Mouse (Mus musculus): ENCODE results near the gene Hyal2. TPM values are rescaled to one million over a fixed set of nuclear protein-coding genes. Genes with fewer than 3 reads are reported as not detected.

Gene Hyal2
- polyA plus RNA-seq, 1 experiment from 2014 or later, result 154 TPM

- WGBS, result 82% methylated on average over 12 of the region's 12 CpGs
- Histone ChIP-seq H3K27me3 (replicated peaks; ENCODE audit: low read depth, poor library complexity, severe bottlenecking) (peaks cover 30% of the 10 kb centered on the region), H3K4me1 (peaks cover 44% of the 10 kb centered on the region), H3K36me3 (replicated peaks) (0 out of 2 replicates have a peak, but pooled peaks cover 4% of the 10 kb centered on the region), H3K9me3 (no peaks in the 10 kb centered on the region), H3K27ac (replicated peaks) (no peak overlapping the region), H3K4me3 (no peak overlapping the region)
- DNase-seq (ENCODE audit: low spot score), result no peak
Observed at GRCm38 (mm10) chr9:107600745-107601144, 33.0 kb downstream of the Hyal2 start.

DNA sequence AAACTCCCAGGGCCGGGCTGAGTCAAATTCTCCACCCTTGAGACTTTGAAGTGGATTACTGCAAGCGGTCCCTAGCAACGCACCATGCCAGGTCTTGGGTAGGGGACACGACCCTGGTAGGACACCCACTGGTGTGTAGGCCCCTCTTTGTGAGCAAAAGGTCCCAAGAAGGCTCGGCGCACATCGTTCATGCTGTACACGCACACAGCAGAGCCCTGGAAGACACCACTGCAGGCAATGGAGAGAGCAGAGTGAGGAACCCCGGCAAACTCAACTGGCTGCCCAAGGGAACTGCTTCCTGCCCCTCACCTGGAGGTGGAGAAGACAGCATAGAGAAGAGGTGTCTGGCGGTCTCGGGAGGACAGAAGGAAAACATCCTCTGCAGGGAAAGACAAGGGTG, 33.5 kb downstream of the Hyal2 start:
- Histone ChIP-seq H3K4me3 (no peak overlapping the region), H3K36me3 (replicated peaks) (0 out of 2 replicates have a peak, but pooled peaks cover 4% of the 10 kb centered on the region), H3K27me3 (replicated peaks; ENCODE audit: low read depth, poor library complexity, severe bottlenecking) (peaks cover 30% of the 10 kb centered on the region), H3K9me3 (no peaks in the 10 kb centered on the region), H3K4me1 (peaks cover 50% of the 10 kb centered on the region), H3K27ac (replicated peaks) (0 out of 2 replicates have a peak overlapping the region, but pooled peaks have one; percentile 65)
- WGBS, result 87% methylated on average over 11 of the region's 11 CpGs
- DNase-seq (ENCODE audit: low spot score), result no peak

DNA sequence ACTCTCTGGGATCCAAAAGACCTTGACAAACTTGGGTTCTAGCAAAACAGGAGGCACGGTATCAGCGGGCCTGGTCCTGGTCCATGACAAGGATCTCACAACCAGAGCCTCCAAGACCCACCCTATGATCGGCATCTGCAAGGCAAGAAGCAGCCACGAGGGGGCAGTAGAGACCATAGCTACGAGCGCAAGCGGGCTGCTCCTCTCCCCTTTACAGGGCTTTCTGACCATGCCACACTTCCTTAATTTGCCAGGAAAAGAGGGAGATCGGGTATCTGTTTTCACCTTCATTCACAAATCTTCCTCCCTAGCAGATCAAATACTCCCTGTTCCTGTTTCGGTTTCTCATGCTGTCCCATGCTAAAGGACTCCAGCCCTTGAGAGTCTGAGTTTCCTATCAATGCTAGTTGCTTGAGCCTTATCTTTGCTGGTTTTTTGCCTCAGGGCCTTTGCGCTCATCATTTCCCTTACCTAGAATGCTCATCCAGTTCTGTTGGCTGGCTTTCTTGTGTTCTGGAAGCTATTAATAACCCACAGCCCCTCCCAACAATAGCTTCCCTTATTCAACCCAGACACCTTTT, 34.4 kb downstream of the Hyal2 start:
- Histone ChIP-seq H3K4me1 (peaks cover 58% of the 10 kb centered on the region), H3K27me3 (replicated peaks; ENCODE audit: low read depth, poor library complexity, severe bottlenecking) (peaks cover 35% of the 10 kb centered on the region), H3K36me3 (replicated peaks) (0 out of 2 replicates have a peak, but pooled peaks cover 4% of the 10 kb centered on the region), H3K4me3 (peak overlapping the region; percentile 6; the same call in 1 of the 2 replicates), H3K27ac (replicated peaks) (peak overlapping the region; percentile 65), H3K9me3 (no peaks in the 10 kb centered on the region)
- 15% methylated on average over 10 of the region's 10 CpGs for WGBS
- DNase-seq (ENCODE audit: low spot score), result peak; percentile 92

- WGBS, result 84% methylated on average over 6 of the region's 6 CpGs
- H3K9me3 ChIP-seq, result no peaks in the 10 kb centered on the region
- H3K27me3 ChIP-seq (replicated peaks; ENCODE audit: low read depth, poor library complexity, severe bottlenecking), result peaks cover 38% of the 10 kb centered on the region
- no peak overlapping the region for H3K4me3 ChIP-seq
- DNase-seq (ENCODE audit: low spot score), result no peak
- peak overlapping the region; percentile 65 for H3K27ac ChIP-seq (replicated peaks)
- 0 out of 2 replicates have a peak, but pooled peaks cover 4% of the 10 kb centered on the region for H3K36me3 ChIP-seq (replicated peaks)
- peaks cover 69% of the 10 kb centered on the region for H3K4me1 ChIP-seq
Observed at GRCm38 (mm10) chr9:107603251-107603650, 35.5 kb downstream of the Hyal2 start.

GRCm38 (mm10) chr9:107605041-107605661, 37.4 kb downstream of the Hyal2 start:
- Histone ChIP-seq H3K27ac (replicated peaks) (peak overlapping the region; percentile 60), H3K9me3 (no peaks in the 10 kb centered on the region), H3K36me3 (replicated peaks) (no peaks in the 10 kb centered on the region), H3K4me1 (peaks cover 84% of the 10 kb centered on the region), H3K4me3 (peak overlapping the region; percentile 32), H3K27me3 (replicated peaks; ENCODE audit: low read depth, poor library complexity, severe bottlenecking) (peaks cover 28% of the 10 kb centered on the region)
- 33% methylated on average over 23 of the region's 23 CpGs for WGBS
- DNase-seq (ENCODE audit: low spot score), result no peak

DNA sequence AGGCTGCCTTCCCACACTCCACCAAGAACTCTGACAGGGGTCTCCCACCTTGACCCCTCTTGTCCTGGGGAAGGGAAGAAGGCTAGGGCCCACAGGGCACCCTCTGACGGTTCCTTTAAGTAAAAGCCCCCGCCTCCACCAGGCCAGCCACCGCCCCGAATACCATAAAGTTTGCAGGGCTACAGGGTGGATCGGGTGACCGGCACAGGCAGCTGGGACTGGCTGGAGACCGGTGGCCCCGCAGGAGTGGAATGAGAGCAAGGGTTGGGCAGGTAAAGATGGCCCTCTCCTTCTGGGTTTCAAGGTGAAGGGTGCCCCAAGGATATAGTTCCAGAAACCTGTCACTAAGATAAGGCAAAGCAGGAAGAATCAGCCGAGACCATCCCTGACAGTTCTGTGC, 38.8 kb downstream of the Hyal2 start:
- Histone ChIP-seq H3K4me1 (peaks cover 92% of the 10 kb centered on the region), H3K4me3 (peak overlapping the region; percentile 29), H3K9me3 (no peaks in the 10 kb centered on the region), H3K27ac (replicated peaks) (peak overlapping the region; percentile 80), H3K27me3 (replicated peaks; ENCODE audit: low read depth, poor library complexity, severe bottlenecking) (peaks cover 24% of the 10 kb centered on the region), H3K36me3 (replicated peaks) (no peaks in the 10 kb centered on the region)
- 6% methylated on average over 9 of the region's 9 CpGs for WGBS
- DNase-seq (ENCODE audit: low spot score), result peak; percentile 57

DNA sequence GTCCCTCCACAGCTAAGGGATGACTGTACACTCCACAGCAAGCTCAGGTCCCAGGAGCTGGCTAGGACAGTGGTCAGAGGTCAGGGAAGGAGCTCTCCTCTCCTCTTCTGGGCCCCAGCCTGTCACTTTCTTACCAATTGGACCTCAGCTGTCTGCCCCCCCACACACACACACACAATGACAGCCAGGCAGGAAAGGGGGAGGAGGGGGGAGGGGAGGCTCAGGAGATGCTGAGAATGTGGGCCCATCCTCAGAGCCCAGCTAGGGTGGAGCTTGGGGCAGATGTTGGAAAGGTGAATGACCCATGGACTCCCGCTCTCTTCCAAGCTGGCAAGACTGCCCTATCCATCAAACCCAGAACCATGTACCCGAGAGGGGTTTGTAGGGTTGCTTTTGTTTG, 39.3 kb downstream of the Hyal2 start:
- Histone ChIP-seq H3K4me1 (peaks cover 94% of the 10 kb centered on the region), H3K27ac (replicated peaks) (peak overlapping the region; percentile 80), H3K9me3 (no peaks in the 10 kb centered on the region), H3K36me3 (replicated peaks) (no peaks in the 10 kb centered on the region), H3K4me3 (peak overlapping the region; percentile 29), H3K27me3 (replicated peaks; ENCODE audit: low read depth, poor library complexity, severe bottlenecking) (peaks cover 24% of the 10 kb centered on the region)
- no peak for DNase-seq (ENCODE audit: low spot score)
- WGBS, result 71% methylated on average over 2 of the region's 2 CpGs

GRCm38 (mm10) chr9:107607653-107608245, 40.0 kb downstream of the Hyal2 start:
- DNase-seq (ENCODE audit: low spot score), result no peak
- Histone ChIP-seq H3K27ac (replicated peaks) (peak overlapping the region; percentile 80), H3K9me3 (no peaks in the 10 kb centered on the region), H3K27me3 (replicated peaks; ENCODE audit: low read depth, poor library complexity, severe bottlenecking) (peaks cover 21% of the 10 kb centered on the region), H3K4me1 (peaks cover 94% of the 10 kb centered on the region), H3K36me3 (replicated peaks) (no peaks in the 10 kb centered on the region), H3K4me3 (no peak overlapping the region)
- WGBS, result 57% methylated on average over 9 of the region's 9 CpGs

DNA sequence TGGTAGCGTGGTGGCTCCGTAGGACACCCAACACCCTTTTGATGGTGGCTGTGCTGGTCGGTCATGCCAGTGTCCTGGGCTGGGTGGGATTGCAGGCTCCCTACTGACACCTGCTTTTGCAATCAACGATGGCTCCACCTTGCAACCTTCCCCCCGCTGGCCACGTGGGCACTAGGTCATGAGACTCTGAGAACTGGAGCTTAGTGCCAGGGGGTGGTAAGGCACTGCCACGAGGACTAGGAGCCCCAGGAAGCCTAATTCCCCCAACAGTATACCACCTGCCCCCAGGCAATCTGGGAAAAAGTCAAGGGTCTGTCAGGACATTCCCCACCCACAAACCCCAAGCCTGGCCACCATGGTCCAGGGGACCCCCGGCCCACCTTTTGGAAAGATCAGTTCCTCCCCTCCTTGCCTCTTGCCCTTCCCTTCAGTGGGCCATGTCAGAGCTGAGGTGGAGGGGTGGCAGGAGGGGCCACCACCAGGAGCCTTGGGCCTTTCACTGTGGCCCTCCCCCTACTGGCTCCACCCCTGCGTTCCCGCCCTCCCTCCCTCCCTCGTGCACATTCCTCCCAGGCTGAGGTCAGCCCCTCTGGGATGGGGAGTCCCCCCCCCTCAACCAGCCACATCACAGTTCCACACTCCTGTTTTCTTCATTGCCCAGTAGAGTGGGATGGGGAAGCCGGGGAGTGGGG, 41.1 kb downstream of the Hyal2 start, which contains the start of gene Sema3b:
Gene Sema3b, minus strand, starts transcription at position 489 of the 692 bp plus-strand sequence.
- Histone ChIP-seq H3K36me3 (replicated peaks) (peaks cover 4% of the 10 kb centered on the region), H3K27ac (replicated peaks) (peak within 1 kb of the TSS; percentile 80), H3K4me3 (peak within 1 kb of the TSS; percentile 33), H3K4me1 (peaks cover 94% of the 10 kb centered on the region), H3K27me3 (replicated peaks; ENCODE audit: low read depth, poor library complexity, severe bottlenecking) (peaks cover 10% of the 10 kb centered on the region), H3K9me3 (no peaks in the 10 kb centered on the region)
- DNase-seq (ENCODE audit: low spot score), result peak; percentile 61
- WGBS, result 34% methylated on average over 12 of the region's 12 CpGs

DNA sequence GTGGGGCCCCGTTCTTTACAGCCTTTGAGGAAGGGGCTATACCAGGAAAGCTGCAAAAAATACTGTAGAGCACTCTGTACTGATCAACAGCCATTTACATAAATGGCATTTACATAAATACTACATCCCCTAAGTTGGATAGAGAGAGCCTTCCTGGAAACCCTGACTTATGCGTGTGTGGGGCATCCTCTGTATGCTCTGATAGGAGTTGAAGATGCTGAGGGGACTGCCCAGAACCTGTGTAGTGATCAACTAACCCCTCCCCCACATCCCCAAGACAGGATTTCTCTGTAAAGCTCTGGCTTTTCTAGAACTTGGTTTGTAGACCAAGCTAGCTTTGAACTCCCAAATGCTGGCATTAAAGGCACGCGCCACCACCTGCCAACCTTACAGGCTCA, 41.7 kb downstream of the Hyal2 start:
- Histone ChIP-seq H3K4me1 (peaks cover 92% of the 10 kb centered on the region), H3K27me3 (replicated peaks; ENCODE audit: low read depth, poor library complexity, severe bottlenecking) (peaks cover 8% of the 10 kb centered on the region; the same call in 1 of the 2 replicates), H3K27ac (replicated peaks) (peak overlapping the region; percentile 80), H3K36me3 (replicated peaks) (peaks cover 10% of the 10 kb centered on the region), H3K9me3 (no peaks in the 10 kb centered on the region), H3K4me3 (peak overlapping the region; percentile 33)
- no peak for DNase-seq (ENCODE audit: low spot score)
- 62% methylated on average over 4 of the region's 4 CpGs for WGBS

DNA sequence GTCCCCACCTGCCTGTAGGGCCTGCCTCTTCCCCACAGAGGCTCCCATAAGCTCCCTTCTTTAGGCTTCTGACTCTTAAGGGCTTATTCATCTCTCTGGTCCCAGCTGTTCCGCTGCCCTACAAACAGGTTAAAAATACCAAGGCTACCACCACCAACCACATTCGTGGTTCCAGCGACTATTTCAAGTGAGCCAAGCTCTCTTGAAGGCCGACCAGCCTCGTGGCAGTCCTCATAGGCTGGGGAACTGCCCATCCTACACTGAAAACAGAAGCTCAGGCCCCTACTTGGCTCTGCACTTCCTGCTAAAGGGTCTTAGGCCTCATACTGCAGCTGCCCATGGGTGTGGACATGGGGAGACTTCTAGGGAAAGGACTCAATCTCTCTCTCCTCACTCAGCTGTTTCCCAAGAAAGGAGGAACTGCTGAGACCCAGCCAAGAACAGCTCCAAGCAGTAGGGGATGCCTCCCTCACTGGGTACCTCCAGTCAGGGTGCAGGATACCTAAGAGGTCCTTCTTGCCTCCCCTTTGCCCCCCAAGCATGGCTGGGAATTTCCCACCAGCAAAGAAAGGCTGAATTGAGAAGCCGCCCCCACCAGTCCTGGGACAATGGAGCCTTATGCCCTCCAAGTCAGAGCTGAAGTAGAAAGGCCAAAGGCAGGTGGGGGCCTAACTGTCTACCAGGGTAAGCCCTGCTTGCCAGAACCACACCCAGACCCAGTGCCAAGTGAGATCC, 43.9 kb downstream of the Hyal2 start:
- Histone ChIP-seq H3K27ac (replicated peaks) (peak overlapping the region; percentile 96), H3K9me3 (no peaks in the 10 kb centered on the region), H3K27me3 (replicated peaks; ENCODE audit: low read depth, poor library complexity, severe bottlenecking) (peaks cover 8% of the 10 kb centered on the region; the same call in 1 of the 2 replicates), H3K36me3 (replicated peaks) (peaks cover 32% of the 10 kb centered on the region), H3K4me3 (peak overlapping the region; percentile 59), H3K4me1 (peaks cover 76% of the 10 kb centered on the region)
- WGBS, result 75% methylated on average over 6 of the region's 6 CpGs
- no peak for DNase-seq (ENCODE audit: low spot score)
